Mouse (Mus musculus): ENCODE results near the gene Grm8. TPM values are rescaled to one million over a fixed set of nuclear protein-coding genes. Genes with fewer than 3 reads are reported as not detected.

The Grm8 gene
- total RNA-seq, 2 experiments from 2014 or later, result 0.23 to 0.56 TPM

DNA sequence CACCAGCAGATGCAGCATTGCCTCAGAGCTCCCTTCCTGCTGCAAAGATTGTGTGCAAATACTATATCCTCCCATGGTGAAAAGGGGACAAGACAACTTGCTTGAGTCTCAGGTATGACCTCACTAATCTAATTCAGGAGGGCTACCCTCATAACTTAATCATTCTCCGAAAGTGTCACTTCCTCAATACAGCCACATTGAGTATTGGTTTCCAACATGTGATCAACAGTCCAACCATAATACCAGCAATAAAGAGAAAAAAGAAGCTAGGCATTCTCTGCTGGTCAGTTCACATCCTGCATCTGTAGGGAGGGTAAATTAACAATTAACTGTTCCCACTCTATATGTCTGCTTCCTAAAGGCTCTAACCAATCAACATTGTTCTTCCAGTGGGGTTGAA lies 94.2 kb downstream of the Grm8 start:
- DNase-seq, result no peak

DNA sequence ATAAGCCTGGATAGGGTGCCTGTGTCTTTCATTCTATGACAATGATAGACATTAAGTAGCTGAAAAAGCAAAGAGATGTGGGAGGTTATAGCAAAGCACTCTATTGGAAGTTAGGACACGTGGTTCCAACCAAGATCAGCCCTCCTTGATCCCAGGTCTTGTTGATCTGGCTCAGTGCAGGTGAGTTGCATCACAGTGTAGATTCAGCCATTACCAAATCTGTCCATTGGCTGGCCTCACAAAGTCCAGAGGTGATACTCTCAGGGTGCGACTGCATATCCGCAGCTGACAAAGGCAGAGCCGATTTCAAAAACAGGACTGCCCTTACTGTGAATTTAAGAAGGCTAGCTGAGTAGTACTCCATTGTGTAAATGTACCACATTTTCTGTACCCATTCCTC lies 103.0 kb downstream of the Grm8 start:
- DNase-seq, result peak in 1 of 2 experiments; percentile 2

DNA sequence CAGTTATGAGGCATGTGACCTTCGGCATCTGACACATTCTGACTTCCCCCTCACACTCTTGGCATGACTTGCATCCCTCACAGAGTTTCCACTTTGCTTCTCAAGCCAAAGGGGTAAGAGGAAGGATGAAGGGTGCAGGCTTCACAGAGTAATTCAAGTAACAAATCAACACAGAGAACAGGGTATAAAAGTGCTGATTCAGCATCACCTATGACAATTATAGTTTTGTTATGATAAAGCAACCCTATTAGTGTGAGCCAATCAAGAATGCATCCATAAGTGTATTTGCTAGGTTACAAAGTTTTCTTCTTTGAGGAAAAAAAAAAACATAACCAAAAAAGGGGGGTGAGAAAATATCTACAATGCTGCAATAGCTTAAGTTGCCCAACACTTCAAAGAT lies 117.3 kb downstream of the Grm8 start:
- no peak for DNase-seq

DNA sequence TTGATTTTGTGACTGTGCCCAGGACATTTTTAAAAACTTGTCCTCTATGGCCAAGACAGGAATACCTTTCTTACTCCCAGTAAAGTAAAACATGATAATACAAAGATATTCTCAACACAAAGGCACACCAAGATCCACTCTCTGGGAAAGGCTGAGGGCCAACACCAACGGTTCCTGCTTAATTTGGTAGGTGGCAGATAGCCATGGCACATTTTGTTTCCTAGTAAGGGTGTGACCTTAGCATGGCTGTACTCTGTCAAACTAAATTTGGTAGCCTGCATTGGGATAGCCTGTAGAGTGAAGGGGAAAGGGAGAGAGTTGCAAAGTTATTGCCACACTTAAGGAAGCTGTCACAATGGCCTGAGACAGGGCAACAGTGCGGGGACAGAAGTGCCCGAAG lies 128.0 kb downstream of the Grm8 start:
- no peak for DNase-seq

DNA sequence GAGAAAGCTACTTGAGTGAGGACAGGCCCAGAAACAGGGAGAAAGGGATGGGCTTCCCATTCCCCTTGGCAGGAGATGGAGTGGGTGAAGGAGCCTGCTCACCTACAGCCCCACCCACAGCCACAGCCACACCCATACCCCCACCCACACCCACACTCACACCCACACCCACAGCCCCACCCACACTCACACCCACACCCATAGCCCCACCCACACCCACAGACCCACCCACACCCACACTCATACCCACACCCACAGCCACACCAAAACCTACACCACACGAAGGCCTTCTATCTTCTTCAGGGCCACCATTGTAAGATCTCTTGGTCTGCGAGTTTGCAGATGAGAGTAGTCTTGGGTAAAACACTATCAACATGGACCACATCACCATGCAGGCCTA lies 137.7 kb downstream of the Grm8 start:
- DNase-seq, result no peak

DNA sequence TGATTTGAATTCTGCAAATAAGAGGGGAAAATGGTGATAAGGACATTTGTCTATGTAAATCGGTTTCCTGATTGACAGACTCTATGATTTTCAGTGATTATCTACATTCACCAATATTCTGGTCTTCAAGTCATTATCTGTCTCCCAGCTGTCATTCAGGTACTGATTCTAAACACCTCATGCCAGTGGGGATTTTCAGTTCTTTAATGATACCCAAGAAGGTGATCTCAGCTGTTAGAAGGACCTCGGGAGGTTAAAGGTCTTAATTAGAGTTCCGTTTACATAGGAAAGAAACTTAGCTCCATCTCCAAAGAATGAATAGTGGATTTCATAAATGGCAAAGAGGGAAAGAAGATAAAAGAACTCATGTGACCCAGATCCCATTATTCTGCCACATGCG lies 143.7 kb downstream of the Grm8 start:
- no peak for DNase-seq

DNA sequence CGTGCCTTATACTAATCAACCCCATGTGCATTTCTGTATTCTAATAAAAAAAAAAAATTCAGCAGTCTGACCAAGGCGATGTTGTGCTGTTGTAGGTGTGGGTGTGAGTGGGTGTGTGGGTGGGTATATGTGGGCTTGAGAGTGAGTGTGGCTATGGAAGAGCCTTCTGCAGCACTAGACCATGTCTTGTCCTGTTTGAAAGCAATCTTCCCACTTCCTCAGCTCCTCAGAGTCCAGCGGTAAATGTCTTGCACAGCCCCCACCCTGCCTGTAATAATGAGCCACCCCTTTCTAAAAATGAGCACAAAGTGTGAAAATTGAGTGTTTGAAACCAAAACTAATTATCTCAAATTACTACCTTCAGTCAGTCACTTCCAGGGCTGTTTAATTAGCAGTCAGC lies 152.4 kb downstream of the Grm8 start:
- DNase-seq, result no peak

DNA sequence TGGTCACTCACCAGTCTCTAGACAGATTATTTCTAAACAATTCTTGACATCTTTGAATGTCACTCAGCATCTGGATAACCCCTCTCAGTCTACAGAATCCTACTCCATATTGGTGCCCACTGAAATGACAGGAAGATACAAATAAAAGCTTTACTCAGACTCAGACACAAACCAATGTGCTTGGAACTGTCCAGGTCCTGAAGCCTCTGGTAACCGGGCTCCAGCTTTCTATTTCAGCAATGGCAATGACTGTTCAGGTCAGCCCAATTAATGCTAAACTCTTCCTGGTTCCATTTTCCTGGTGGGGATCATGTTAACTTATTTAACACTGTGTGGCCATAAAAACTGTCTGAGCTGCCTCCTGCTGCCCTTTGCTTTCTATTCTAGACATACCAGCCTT lies 153.0 kb downstream of the Grm8 start:
- no peak for DNase-seq

DNA sequence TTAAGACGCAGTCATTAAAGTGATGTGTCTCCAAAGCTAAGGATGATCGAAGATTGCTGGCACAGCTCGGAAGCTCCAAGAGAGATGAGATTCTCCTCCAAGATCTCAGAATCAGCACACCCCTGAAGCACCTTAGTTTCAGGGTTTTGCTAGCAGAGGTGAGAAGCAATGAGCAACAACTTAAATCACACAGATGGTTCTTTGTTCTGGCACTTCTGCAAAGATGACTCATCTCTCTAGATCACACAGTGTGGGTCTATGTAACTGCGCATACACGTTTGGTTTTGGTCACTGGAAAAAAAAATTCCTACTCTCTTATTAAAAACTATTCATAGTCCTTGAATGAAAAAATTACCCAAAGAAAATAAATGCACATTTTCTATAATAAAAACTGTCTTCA lies 157.6 kb downstream of the Grm8 start:
- DNase-seq, result no peak

DNA sequence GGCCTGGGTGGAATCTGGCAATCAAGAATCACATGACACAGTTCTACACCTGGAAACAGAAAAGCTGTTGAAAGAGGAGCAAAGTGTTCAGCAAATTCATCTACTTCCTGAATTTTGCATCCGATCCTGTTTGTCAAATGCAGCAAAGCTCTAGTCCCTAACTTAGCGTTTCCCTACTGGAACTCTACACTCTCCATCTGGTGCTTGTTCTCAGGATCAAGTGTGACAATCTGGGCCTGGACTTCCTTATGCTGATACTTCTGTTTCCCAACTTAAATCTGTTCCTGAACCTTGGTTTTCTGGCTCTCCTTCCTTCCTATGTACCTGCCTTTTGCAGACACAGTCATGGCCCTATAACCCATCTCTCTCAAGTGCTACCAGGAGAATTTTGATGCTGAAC lies 166.1 kb downstream of the Grm8 start:
- no peak for DNase-seq

DNA sequence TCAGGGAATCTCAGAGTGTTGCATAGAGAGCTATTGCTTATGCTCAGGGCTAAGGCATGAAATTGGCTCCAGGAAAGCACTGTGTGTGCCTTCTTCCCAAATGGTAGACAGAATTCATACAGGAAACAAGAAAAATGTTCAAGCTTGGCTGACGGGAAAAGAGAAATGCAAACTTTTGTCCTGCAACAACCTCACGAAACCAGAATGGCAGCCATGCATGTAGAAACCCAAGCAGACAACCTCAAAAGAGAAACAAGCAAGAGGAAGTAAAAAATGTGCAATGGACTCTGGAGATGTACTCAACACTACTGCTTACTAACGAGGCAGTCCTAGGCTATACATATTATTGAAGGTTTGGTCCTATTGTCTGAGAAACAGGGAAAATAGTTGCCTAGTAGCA lies 167.9 kb downstream of the Grm8 start:
- DNase-seq, result no peak

DNA sequence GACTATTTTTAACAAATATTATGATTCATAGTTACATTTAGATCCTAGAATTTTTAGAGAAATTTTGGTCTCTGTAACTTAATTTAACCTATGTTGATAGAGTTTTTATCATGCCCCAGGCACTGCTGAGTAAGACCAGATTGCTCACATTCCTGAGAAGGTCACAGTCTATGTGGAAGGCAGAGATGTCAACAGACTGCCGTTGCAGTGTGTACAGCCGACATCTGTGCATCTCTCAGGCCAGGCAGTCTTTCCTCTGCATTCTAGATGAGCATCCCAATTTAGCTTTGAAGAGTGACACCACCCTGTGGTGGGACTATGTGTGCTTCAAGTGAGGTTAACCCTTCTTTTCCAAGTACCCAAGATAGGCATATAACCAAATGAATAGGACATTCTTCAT lies 169.7 kb downstream of the Grm8 start:
- no peak for DNase-seq

DNA sequence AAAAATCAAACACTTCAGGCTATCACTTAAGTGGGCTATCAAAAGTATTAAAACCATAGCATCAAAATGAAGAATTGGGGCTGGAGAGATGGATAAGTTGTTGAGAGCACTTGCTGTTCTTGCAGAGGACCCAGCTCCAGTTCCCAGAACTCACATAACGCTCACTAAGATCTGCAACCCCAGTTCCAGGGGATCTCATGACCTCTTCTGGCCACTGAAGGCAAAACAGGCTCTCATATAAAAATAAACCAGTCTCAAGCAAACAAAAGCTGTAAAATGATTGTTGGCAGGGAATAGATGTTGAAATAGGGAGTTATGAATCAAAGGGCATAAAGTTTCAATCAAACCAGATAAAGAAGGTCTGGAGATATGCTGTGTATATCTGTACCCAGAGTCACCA lies 171.1 kb downstream of the Grm8 start:
- no peak for DNase-seq

DNA sequence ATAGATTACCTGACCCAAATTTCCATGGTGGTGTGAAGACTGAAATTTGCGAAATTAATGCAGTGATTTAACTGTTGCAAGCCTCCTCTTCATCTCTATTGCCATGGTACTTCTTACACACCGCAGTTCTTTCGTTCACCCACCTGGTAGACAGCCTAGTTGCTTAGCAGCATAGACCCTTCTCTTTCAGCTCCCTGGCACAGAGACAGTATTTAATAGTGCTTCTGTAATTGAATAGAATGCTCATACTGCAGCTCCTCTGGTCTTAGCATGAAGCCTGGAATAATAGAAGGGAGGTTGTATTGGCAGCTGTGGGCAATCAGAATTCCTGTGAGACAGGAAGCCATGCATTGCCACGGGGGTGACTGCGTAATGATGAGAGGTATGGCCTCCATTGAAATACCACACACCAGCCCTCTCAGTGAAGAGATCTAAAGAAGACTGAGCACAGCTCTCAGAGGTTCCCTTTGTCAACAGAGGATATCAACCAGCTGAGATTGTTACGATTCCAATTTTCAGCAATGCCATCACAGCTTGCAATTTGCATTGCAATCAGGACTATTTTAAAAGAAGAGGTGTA lies 178.6 kb downstream of the Grm8 start:
- no peak for DNase-seq

DNA sequence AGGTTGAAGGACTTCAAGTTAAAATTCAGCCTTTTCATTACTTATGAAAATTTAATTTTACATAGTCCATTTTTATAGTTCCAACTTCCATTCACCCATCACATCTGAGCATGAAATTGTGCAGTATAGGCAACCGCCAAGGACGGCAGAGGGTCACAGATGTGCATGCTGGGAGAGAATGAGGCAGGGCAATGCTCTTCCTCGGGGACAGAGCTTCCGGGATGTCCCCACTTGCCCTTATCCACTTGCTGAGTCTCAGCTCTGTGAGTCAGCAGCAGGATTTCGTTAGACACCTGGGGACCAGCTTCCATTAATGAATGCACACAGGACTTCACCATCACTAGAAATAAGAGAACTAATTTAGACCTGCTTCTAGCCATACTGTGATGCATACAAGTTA lies 183.5 kb downstream of the Grm8 start:
- DNase-seq, result no peak

DNA sequence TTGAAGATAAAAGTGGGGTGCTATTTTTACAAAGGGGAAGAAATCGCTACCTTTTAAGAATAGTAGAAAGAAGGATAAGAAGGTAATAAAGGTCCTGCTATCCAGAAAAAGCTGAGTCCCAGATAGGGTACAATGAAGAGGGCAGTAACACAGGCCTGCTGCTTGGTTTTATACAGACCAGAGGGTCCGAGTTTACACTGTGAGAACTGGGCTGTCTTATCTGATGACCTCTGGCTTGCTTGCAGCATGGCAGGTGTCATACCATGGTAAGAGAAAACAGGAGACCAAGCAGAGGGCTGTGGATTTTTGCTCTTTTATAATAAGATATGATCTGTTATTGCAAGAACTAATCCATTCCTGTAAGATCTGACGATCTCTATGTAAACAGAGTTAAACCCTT lies 206.9 kb downstream of the Grm8 start:
- no peak for DNase-seq

DNA sequence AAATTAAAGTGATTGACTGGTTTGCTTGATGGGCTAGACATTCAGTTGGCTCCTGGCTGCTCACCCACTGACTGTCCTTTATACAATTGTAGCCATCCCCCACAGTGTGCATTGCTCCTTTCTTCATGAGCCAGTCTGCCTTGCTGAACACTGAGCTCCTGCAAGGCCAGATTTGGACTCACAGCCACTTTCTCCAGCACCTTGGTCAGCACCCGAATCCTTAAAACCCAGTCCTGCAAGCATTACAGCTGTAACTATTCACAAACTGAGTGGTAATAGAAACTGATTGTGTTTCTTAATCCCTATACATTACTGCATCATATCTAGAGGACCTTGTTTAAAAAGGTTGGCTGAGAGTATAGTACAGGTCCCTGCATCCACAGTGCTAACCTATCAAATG lies 221.7 kb downstream of the Grm8 start:
- DNase-seq, result peak in 1 of 2 experiments; percentile 1

DNA sequence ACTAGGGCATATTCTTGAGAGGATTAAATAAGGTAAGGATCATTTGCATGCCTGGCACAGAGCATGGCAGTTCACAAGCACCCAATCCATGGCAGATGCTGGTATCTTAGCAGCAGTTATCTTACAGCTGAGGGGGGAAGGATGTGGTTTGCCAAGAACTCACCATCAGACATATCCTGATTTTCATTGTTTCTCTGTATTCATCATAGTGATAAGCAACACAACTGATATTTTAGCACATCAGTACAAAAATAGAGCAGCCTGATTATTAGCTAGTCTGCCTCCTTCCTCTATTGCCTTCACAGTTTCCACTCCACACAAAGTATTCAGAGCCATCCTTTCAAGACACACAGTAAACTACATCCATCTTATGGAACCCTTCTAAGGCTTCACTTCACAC lies 230.6 kb downstream of the Grm8 start:
- DNase-seq, result no peak

DNA sequence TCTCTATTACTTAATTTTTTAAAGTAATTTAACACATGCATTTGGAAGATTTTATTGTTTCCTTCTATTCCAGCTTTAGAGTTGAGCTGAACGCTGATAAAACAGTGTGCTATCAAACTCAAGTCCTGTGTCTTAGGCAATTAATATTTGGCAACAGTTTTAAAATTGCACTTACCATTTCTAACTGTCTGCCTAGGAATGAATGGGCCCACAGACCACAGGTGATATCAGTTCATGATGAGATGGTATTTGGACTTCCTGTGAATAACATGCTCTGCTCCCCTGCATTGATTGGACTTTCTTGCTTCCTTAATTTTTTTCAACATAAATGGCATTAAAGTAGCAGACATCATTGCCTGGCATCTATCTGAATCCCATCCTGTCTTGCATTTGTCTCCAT lies 232.8 kb downstream of the Grm8 start:
- DNase-seq, result no peak

DNA sequence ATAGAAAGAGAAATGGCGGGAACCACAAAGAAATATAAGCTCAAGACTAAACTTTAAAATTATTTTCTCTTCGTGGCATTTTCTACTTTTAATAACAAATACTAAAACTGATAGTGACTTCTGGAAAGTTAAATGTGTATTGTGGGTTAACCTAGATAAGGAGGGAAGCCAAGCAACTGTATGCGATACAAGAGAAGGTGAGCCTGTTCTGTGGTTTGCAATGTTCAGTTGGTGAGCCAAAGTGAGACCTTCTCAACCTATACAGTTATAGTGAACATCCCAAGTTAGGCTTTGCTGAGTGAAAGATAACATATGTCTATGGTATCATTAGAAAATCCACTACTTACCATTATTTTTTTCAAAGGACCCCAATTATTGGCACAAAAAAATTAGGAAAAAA lies 233.6 kb downstream of the Grm8 start:
- DNase-seq, result no peak

DNA sequence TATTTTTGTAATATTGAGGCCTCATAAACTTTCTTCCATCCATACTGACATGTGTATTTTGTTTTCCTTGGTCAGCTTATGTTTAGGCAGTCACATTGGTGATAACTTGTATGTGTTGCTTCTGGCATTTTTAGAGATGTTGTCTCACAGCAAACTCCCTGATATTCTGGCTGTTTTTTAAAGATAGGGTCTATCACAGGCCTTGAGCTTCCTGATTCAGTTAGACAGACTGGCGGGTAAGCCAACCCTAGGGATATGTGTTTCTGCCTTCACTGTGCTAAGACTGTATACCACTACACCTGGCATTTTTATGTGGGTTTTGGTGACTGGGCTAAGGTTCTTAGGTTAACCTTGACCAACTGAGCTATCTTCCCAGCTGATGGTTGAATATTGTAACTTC lies 239.8 kb downstream of the Grm8 start:
- no peak for DNase-seq

DNA sequence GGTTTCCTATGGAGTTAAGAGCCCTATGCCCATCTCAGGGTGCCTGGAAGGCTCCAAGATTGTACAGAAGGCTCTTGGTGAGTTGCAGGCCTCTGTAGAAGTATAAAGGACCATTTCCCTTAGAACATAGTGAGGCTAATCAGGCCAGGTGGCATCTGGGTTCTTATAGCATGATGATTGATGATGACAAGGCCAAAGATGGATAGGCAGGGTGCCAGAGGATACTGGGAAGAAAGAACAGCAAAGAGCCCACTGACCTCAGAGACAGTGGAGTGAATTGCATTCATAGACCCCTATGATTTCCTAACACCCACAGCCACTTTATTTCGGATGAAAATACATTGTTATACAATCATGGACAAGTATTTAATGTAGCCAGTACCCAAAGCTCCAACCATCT lies 242.1 kb downstream of the Grm8 start:
- DNase-seq, result no peak

DNA sequence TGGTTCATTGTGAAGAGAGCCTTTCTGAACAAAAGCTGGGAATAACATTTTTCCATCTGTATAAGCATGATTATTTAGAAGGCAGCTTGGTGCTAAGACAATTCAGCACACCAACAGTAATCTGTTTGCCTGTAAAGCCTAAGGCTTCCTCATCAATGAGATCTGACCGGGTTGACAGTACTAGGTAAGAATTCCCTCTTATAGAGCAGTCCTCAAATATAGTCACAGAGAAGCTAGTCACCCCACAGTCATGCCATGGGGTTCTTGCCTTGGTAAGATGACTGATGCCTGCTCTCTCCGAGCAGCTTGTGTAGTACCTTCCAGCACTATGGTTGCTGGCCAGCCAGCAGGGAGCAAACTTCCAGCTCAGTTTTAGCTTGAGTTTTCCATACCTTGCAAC lies 246.6 kb downstream of the Grm8 start:
- DNase-seq, result no peak

DNA sequence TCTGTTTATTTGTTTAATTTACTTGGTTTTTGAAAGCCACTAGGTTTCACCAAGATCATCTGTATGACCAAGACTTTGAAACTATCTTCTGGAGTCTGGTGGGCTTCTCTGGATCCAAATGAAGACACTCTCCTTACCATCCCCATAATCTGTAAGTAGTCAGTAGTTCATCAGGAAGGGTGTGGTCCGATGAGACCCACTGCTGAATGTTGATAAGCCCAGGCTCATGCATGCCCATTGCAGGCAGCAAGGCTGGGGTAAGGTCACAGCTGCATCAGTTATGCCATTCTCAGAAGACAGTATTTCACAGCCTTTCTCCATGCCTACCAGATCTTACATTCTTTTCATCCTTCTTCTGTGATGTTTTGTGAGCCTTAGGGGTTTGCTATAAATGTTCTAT lies 247.1 kb downstream of the Grm8 start:
- DNase-seq, result no peak

DNA sequence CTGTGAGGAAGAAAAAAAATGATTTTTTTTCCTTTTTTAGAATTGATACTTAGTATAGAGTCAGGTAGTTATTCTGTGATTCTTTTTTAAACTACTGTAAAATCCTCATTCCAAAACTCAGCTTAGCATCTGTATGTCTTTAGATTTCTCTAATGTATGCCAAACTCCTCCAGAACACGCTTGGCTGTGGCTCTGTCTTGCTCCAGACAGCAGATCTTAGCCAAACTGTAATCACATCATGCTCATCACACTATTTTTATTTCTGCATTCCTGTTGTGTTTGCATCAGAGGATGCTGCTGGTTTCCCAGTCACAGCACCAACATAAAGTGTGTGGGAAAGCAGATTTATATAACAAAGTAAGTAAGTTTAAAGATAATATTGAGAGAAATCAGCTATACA lies 249.2 kb downstream of the Grm8 start:
- DNase-seq, result no peak
